Mouse (Mus musculus) large intestine, adult 2 months (tissue): Measurements from ENCODE around the gene Mmp24. TPM values are rescaled to one million over a fixed set of nuclear protein-coding genes. Genes with fewer than 3 reads are reported as not detected.
"Not testable (repeated sequence)": the region's sequence is repeated elsewhere in the genome, so short reads cannot be mapped to it uniquely, and the experiment has no call there.

ENCODE experiments used
- DNase-seq: peaks from one replicate; pipeline ENCODE4 v3.0.0-alpha.2; 2012; ENCODE audit warnings: low read depth, low spot score
- WGBS: fragments of 180-500 bp; shearing (Covaris S2); methylation state at CpG from one replicate; pipeline ENCODE4 v1.1.7; 2018; 5-methylcytosine and 5-hydroxymethylcytosine counted together
- polyA plus RNA-seq: library from polyadenylated mRNA; depleted of rRNA; stranded (reverse); fragments of >200 nt; gene quantifications from 2 replicates; pipeline ENCODE4 v1.2.3, GENCODE M21; 2012

Gene Mmp24
- polyA plus RNA-seq, 1 experiment = 0.33 TPM

DNA sequence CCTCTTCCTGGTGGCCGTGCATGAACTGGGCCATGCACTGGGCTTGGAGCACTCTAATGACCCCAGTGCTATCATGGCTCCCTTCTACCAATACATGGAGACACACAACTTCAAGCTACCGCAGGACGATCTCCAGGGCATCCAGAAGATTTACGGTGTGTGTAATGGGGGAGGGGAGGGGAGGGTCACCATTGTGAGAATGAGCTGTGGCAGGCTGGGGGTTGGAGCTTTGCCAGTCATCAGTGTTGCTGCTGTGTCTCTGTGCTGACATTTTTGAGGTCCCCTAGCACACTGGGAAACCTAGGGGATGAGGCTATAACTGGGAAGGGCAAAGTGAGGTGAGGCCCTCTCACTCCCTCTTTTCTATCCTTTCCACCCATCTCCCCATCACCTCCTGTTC is 32.3 kb downstream of the Mmp24 start:
- 42% methylated on average over 4 of the region's 4 CpGs for WGBS
- DNase-seq = no peak

DNA sequence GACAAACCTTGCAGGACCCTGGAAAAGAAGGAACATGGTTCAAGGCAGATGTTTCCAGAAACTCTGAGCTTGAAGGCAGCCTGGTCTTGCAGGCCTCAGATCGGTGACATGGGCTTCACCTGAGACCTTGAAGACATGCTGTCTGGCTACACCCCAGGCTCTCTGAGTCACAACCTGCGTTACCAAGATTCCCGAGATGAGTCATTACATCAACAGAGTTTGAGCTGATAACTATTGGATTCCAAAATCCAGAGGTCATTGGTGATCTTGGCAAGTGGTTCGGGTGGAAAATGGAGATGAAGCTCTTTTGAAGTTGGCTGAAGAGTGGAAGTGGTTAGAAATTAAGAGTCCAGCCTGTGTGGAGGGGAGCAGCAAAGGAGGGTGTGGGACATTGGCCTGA is 34.5 kb downstream of the Mmp24 start:
- no peak for DNase-seq
- 31% methylated on average over 4 of the region's 4 CpGs for WGBS

- WGBS = 49% methylated on average over 16 of the region's 16 CpGs
Measured at GRCm38 (mm10) chr2:155811821-155812396, 36.8 kb downstream of the Mmp24 start.

DNA sequence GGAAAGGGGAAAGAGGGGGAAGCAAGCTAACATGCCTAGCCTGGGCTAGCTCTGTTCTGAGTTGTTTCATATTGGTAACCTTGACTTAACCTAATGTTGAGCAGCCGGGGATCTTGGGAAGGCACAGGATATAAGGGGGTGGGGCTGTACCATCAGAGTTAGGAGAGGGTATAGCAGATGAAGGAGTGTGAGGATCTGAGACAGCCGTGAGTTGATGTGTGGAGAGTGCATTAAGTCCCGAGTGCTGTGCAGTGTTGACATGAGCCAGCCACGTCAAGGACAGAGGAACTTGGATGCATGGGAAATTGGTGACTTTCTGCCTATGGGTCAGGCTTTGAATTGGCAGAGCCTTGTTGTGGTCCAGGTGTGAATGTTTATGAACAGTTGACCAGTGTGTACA is 37.5 kb downstream of the Mmp24 start:
- WGBS = 76% methylated on average over 4 of the region's 4 CpGs
- DNase-seq = no peak

More at GRCm38 (mm10) chr2:155811821-155812396, 36.8 kb downstream of the Mmp24 start:
- DNase-seq = no peak

GRCm38 (mm10) chr2:155814829-155815228 is 39.7 kb downstream of the Mmp24 start:
- WGBS = 14% methylated on average over 5 of the region's 5 CpGs
- no peak for DNase-seq

DNA sequence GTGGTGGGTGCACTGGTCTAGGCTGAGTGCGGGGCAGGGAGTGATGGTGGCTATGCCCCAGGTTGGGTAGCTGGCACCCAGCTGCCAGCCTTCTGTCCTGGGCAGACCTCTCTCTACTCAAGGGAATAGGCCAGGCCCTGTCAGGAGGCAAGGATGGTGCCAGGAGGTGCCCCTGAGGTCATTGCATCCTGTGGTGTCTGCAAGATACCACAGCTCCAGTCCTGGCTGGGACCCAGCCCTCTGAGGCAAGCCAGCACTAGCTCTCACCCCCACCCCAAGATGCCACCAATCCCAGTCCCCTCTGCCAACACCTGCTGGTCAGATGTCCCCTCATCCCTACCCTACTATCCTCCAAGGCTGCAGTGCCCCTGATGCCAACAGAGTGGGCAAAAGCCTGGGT is 41.0 kb downstream of the Mmp24 start:
- 100% methylated on average over 1 of the region's 1 CpGs for WGBS
- DNase-seq = no peak

GRCm38 (mm10) chr2:155817301-155818245 is 42.4 kb downstream of the Mmp24 start:
- 67% methylated on average over 10 of the region's 10 CpGs for WGBS
- no peak for DNase-seq

DNA sequence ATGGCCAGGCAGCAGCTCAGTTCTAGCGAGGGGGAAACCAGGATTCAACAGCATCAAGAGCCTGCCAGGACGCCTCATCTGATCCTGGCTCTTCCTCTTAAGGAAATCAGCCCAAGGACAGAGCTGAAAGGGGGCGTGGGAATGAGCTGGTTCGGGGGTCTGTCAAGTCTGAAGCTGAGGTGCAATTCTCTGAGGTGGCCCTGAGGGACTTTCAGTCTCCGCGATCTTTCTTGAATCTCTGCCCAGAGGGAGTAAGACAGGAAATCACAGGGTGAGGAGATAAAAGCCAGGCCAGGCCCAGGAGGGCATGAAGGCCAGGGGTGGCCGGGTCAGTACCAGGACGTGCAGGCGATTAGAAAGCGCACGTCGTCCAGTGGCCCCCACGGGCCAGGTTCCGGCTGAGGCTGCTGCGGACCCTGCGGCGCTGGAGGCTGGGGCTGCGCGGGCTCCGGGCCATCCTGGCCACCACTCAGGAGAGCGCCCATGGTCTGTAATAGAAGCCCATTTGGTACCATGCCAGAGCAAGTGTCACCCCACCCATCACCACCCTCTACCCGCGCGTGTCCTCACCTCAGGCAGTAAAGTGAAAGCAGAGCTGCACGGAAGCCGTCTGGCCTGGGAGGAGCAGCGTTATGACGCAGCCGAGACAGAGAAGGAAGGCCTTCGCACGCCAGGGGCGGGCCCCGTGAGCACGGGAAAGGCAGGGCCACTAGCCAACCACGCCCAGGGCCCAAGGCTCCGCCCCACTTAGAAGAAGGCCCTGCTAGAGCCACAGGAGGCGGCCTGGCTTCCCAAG is 43.7 kb downstream of the Mmp24 start:
- under 1% methylated on average over 37 of the region's 37 CpGs for WGBS
- peak; percentile 97 for DNase-seq

- DNase-seq = no peak
Measured at GRCm38 (mm10) chr2:155819392-155819448, 44.1 kb downstream of the Mmp24 start, which contains the start of gene BC029722. TSS of gene BC029722 (minus strand) at chr2:155819426.

- WGBS = 27% methylated on average over 6 of the region's 6 CpGs
- DNase-seq = peak; percentile 86
Measured at GRCm38 (mm10) chr2:155819449-155820251, 44.5 kb downstream of the Mmp24 start.

GRCm38 (mm10) chr2:155820779-155821178 is 45.6 kb downstream of the Mmp24 start:
- 41% methylated on average over 5 of the region's 5 CpGs for WGBS
- no peak for DNase-seq

GRCm38 (mm10) chr2:155823722-155824121 is 48.6 kb downstream of the Mmp24 start:
- 86% methylated on average over 8 of the region's 8 CpGs for WGBS
- no peak for DNase-seq

DNA sequence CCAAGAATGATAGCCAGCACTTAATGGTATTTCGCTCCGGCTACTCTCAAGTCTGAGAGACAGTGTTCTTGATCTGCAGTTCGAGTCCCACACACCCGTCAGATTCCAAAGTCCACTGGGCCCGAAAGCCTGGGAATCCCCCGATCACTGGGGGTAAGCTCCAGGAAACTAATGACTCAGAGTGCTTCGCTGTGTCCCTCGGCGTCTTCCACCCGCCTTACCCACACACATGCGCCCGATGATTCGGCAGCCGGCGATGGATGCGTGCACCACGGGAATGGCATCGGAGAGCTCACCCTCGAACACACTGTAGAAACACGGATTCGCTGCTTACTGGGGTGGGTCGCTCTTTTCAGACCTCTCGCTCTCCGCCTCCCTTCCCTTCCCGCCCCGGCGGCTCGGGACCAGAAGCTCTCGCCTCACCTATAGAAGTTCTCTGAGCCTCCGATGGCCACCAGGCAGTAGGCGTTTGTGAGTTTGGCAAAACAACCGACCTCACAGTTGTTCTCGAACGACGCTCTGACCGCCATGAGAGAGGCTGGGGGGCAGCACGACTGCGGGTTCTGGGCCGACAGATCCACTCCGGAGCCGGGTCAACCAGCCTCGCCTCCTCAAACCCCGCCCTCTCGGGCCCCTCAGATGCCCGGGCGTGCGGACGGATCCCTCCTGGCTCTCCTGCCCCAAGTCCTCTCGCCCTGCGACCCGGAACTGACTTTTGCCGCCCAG is 50.9 kb downstream of the Mmp24 start:
- WGBS = 1% methylated on average over 52 of the region's 52 CpGs
- DNase-seq = no peak

DNA sequence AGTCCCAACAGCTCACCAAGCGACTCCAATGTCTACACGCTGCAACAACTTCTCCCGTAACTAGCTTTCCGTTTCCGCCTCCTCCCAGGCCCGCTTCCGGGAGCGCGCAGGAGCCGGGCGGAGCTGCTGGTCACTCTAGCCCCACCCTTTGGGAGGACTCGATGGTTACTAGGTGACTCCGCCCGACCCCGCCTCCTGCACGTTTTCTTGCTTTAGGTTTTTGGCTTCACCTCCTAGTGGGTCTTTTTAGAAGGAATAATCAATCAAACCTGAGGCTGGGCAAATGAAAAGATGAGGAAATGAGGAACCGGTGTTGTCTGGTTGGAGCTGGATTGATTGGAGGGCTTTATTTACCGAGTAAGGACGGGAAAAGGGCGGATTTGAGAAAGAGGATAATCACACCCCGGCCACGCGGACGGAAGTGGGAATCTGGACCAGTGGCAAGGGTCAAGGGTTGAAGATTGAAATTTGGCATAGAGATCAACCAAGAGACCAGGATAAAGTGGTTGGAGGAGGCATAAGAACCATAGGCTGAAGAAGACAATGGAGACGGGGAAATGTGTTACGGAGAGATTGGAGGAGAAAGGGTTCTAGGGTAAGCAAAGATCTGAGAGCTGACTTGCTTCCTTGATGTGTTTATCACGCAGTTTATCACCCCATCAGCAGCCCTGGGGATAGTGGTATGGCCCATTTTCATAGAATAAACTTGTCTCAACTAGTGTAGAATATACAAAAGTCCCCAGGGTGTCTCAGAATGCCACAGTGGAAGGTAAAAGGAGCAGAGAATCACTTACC is 51.7 kb downstream of the Mmp24 start, which contains the start of gene Eif6:
Eif6 (minus strand) TSS at position 296 of the 795 bp plus-strand sequence.
- WGBS = 1% methylated on average over 27 of the region's 27 CpGs
- DNase-seq = peak; percentile 90

DNA sequence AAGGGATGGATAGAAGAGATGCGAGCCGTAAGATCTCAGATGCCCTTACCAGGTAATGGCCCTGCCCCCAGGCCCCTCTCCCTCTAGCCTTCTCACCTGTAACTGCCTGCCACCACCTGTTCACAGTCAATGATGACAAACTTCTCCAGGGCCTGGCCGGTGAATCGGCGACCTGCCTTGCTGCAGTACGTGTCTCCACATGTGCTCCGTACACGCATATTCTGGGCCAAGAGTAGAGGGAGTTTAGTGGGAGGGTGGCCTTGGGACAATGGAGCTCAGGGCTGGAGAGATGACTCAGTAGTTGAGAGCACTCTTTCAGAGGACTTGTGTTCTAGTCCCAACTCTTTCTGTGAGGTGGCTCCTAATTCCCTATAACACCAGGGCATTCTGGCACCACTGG is 55.7 kb downstream of the Mmp24 start:
- WGBS = 93% methylated on average over 8 of the region's 8 CpGs
- DNase-seq = no peak

DNA sequence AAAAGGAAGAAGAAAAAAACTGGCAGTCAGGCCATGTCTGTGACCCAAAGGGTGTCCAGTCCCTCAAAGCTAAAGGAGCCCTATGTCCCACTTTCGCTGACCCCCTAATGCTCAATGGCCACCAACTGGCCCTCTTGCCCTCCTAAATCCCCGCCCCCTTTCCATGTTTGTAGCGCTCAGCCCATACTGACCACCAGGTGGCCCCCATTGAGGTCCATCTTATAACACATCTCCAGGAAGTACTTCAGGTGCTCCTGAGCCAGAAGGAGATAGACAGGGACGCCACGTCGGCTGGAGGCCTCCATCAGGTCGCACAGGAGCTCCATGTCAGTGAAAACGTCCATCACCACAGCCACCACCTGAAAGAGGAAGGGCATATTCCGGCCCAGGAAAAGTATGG is 56.2 kb downstream of the Mmp24 start:
- no peak for DNase-seq
- 56% methylated on average over 9 of the region's 9 CpGs for WGBS

GRCm38 (mm10) chr2:155832087-155832486 is 56.9 kb downstream of the Mmp24 start:
- not testable (repeated sequence) for DNase-seq
- 60% methylated on average over 1 of the region's 1 CpGs for WGBS

GRCm38 (mm10) chr2:155834732-155835131 is 59.6 kb downstream of the Mmp24 start, which contains the start of gene Fam83c:
TSS of gene Fam83c (minus strand) at chr2:155834854.
- DNase-seq = peak; percentile 57
- WGBS = 25% methylated on average over 9 of the region's 9 CpGs
